ENCODE assay signal across 9 mouse cellular contexts in the genomic region with DNA sequence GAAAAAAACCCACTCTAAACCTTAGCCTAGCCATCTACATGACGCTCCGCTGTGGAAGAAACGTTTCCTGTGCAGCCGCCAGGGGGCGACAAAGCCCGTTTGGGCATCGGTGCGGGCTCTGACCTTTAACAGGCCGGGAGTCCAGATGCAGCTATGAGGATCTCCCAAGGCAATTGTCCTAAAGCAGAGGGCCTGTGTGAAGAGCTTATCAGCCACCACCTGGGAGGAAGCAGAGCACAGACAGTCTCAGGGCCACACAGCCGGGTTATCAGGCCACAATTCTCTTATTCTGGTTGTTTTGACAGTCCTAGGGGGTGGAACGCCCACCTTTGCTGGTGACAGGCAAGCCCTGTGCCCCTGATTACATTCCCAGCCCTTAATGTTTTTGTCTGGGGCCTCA. TPM values are rescaled to one million over a fixed set of nuclear protein-coding genes. Genes with fewer than 3 reads are reported as not detected.
DNase-seq lines count a peak whose midpoint lies in the region; ATAC-seq and TF ChIP-seq lines count a peak whose summit lies in the region.
"Had no signal": no experiment of that assay in that cellular context is flagged by ENCODE, and none has a peak within 500 bp of the region (broad histone marks: within the 10 kb centered on the region; RNA-seq: fewer than 3 reads in every experiment).

No protein-coding gene starts in this region.

- DNase-seq in CD4-positive helper T cell, adult 2 months (ENCODE audit: low read depth, low spot score): peak; percentile 80
- peak; percentile 92 for DNase-seq in brain, adult 2 months (ENCODE audit: low read depth, low spot score)
- DNase-seq in fibroblast of lung, adult 2 months (ENCODE audit: low read depth): peak; percentile 65
- DNase-seq in kidney, postnatal 36 days: peak; percentile 84 to 96
- peak; percentile 89 for DNase-seq in stomach, postnatal 0 days (ENCODE audit: low spot score)

- H3K4me2 ChIP-seq in heart, embryonic 15.5 days: no peak overlapping the region
- H3K4me2 ChIP-seq in liver, embryonic 15.5 days: peak overlapping the region; percentile 23
- H3K4me2 ChIP-seq in neural tube, embryonic 12.5 days (replicated peaks): no peak overlapping the region; the same call in 1 of the 2 replicates
- H3K4me2 ChIP-seq in stomach, postnatal 0 days (replicated peaks; ENCODE audit: low read depth): no peak overlapping the region
- H3K4me2 ChIP-seq: embryonic facial prominence, embryonic 13.5 days had no signal

- H3K27me3 ChIP-seq in heart, embryonic 15.5 days: peaks cover 17% of the 10 kb centered on the region
- H3K27me3 ChIP-seq in liver, embryonic 15.5 days: peaks cover 31% of the 10 kb centered on the region
- H3K27me3 ChIP-seq in neural tube, embryonic 12.5 days (replicated peaks): peaks cover 19% of the 10 kb centered on the region
- H3K27me3 ChIP-seq in stomach, postnatal 0 days (ENCODE audit: control insufficient read depth, insufficient read depth, low read length): no peaks in the 10 kb centered on the region

- 8% methylated on average over 11 of the region's 11 CpGs for whole genome bisulfite sequencing in heart, embryonic 15.5 days
- 2% methylated on average over 11 of the region's 11 CpGs for WGBS in liver, embryonic 15.5 days (ENCODE audit: insufficient replicate concordance)
- WGBS in neural tube, embryonic 12.5 days: 7% methylated on average over 11 of the region's 11 CpGs
- WGBS in stomach, postnatal 0 days: 8% methylated on average over 11 of the region's 11 CpGs

- H3K36me3 ChIP-seq in heart, embryonic 15.5 days: no peaks in the 10 kb centered on the region
- no peaks in the 10 kb centered on the region for H3K36me3 ChIP-seq in liver, embryonic 15.5 days (replicated peaks)
- H3K36me3 ChIP-seq in neural tube, embryonic 12.5 days: no peaks in the 10 kb centered on the region
- H3K36me3 ChIP-seq in stomach, postnatal 0 days (ENCODE audit: control insufficient read depth, insufficient read depth, low read length): no peaks in the 10 kb centered on the region
- H3K36me3 ChIP-seq: embryonic facial prominence, embryonic 13.5 days had no signal

- no peaks in the 10 kb centered on the region for H3K9me3 ChIP-seq in heart, embryonic 15.5 days (replicated peaks)
- H3K9me3 ChIP-seq in liver, embryonic 15.5 days (replicated peaks): no peaks in the 10 kb centered on the region
- no peaks in the 10 kb centered on the region for H3K9me3 ChIP-seq in neural tube, embryonic 12.5 days
- no peaks in the 10 kb centered on the region for H3K9me3 ChIP-seq in stomach, postnatal 0 days (ENCODE audit: control insufficient read depth, low read length)
- H3K9me3 ChIP-seq: embryonic facial prominence, embryonic 13.5 days had no signal

- H3K27ac ChIP-seq in heart, embryonic 15.5 days: no peak overlapping the region
- H3K27ac ChIP-seq in liver, embryonic 15.5 days (replicated peaks): no peak overlapping the region; the same call in 1 of the 2 replicates
- no peak overlapping the region for H3K27ac ChIP-seq in neural tube, embryonic 12.5 days
- no peak overlapping the region for H3K27ac ChIP-seq in stomach, postnatal 0 days (replicated peaks)
- H3K27ac ChIP-seq: embryonic facial prominence, embryonic 13.5 days had no signal

- no peak overlapping the region for H3K9ac ChIP-seq in heart, embryonic 15.5 days
- no peak overlapping the region for H3K9ac ChIP-seq in liver, embryonic 15.5 days
- no peak overlapping the region for H3K9ac ChIP-seq in neural tube, embryonic 12.5 days
- no peak overlapping the region for H3K9ac ChIP-seq in stomach, postnatal 0 days (ENCODE audit: low read length)
- H3K9ac ChIP-seq: embryonic facial prominence, embryonic 13.5 days had no signal

- peak; percentile 81 for ATAC-seq in heart, embryonic 15.5 days (replicated peaks; ENCODE audit: insufficient number of reproducible peaks, insufficient read depth, low FRiP score, low read depth)
- ATAC-seq in liver, embryonic 15.5 days (ENCODE audit: insufficient read depth): peak; percentile 91
- peak; percentile 49; the same call in 1 of the 2 replicates for ATAC-seq in neural tube, embryonic 12.5 days (ENCODE audit: low FRiP score, low read depth)
- peak; percentile 75 for ATAC-seq in stomach, postnatal 0 days (ENCODE audit: low FRiP score, low TSS enrichment)

- H3K4me3 ChIP-seq in heart, embryonic 15.5 days: no peak overlapping the region
- H3K4me3 ChIP-seq in liver, embryonic 15.5 days (replicated peaks): no peak overlapping the region
- H3K4me3 ChIP-seq in neural tube, embryonic 12.5 days: no peak overlapping the region
- H3K4me3 ChIP-seq in stomach, postnatal 0 days (ENCODE audit: low read depth, low read length): no peak overlapping the region
- H3K4me3 ChIP-seq: embryonic facial prominence, embryonic 13.5 days had no signal

- H3K4me1 ChIP-seq in heart, embryonic 15.5 days (replicated peaks): peaks cover 6% of the 10 kb centered on the region
- H3K4me1 ChIP-seq in liver, embryonic 15.5 days (replicated peaks): peaks cover 36% of the 10 kb centered on the region
- peaks cover 6% of the 10 kb centered on the region; the same call in 1 of the 2 replicates for H3K4me1 ChIP-seq in neural tube, embryonic 12.5 days
- H3K4me1 ChIP-seq in stomach, postnatal 0 days (replicated peaks; ENCODE audit: control insufficient read depth, insufficient read depth): no peaks in the 10 kb centered on the region

- peak; percentile 97 for TF ChIP-seq CTCF in stomach, postnatal 0 days (IDR thresholded peaks at IDR 0.05; ENCODE audit: low read depth)

- TF ChIP-seq EP300 in stomach, postnatal 0 days (optimal IDR thresholded peaks at IDR 0.05): no peak

RNA-seq across cellular contexts. Expression of a gene that starts 1.3 kb away (rescaled TPM):
- polyA plus RNA-seq in heart, embryonic 15.5 days (2015; fragmentation: Nextera tagmentation; extraction: Ambion mirVana): 1.8 and 6.9 TPM in 2 replicates
- polyA plus RNA-seq in liver, embryonic 15.5 days (2015; fragmentation: Nextera tagmentation; extraction: Ambion mirVana): 0.28 and 0.68 TPM in 2 replicates
- 0.65 and 1.3 TPM in 2 replicates for polyA plus RNA-seq in neural tube, embryonic 12.5 days (2016; fragmentation: Nextera tagmentation; extraction: Ambion mirVana)
- polyA plus RNA-seq in stomach, postnatal 0 days (2015; fragmentation: Nextera tagmentation; extraction: Ambion mirVana): 84.9 and 90.6 TPM in 2 replicates

RNA-seq across cellular contexts. Expression of a gene that starts 7.1 kb away (rescaled TPM):
- polyA plus RNA-seq in heart, embryonic 15.5 days (2015; fragmentation: Nextera tagmentation; extraction: Ambion mirVana): 56.8 and 81.4 TPM in 2 replicates
- polyA plus RNA-seq in liver, embryonic 15.5 days (2015; fragmentation: Nextera tagmentation; extraction: Ambion mirVana): 16.7 and 17.6 TPM in 2 replicates
- 78.4 and 85.2 TPM in 2 replicates for polyA plus RNA-seq in neural tube, embryonic 12.5 days (2016; fragmentation: Nextera tagmentation; extraction: Ambion mirVana)
- polyA plus RNA-seq in stomach, postnatal 0 days (2015; fragmentation: Nextera tagmentation; extraction: Ambion mirVana): 55.2 and 62.6 TPM in 2 replicates

RNA-seq across cellular contexts. Expression of a gene that starts 22.2 kb away (rescaled TPM):
- 88.6 and 96.4 TPM in 2 replicates for polyA plus RNA-seq in heart, embryonic 15.5 days (2015; fragmentation: Nextera tagmentation; extraction: Ambion mirVana)
- polyA plus RNA-seq in liver, embryonic 15.5 days (2015; fragmentation: Nextera tagmentation; extraction: Ambion mirVana): 129 and 144 TPM in 2 replicates
- 94.6 and 96.1 TPM in 2 replicates for polyA plus RNA-seq in neural tube, embryonic 12.5 days (2016; fragmentation: Nextera tagmentation; extraction: Ambion mirVana)
- 23.1 and 28.0 TPM in 2 replicates for polyA plus RNA-seq in stomach, postnatal 0 days (2015; fragmentation: Nextera tagmentation; extraction: Ambion mirVana)

RNA-seq across cellular contexts. Expression of a gene that starts 25.6 kb away (rescaled TPM):
- polyA plus RNA-seq in heart, embryonic 15.5 days (2015; fragmentation: Nextera tagmentation; extraction: Ambion mirVana): 10.4 and 12.5 TPM in 2 replicates
- polyA plus RNA-seq in liver, embryonic 15.5 days (2015; fragmentation: Nextera tagmentation; extraction: Ambion mirVana): 6.0 and 6.7 TPM in 2 replicates
- polyA plus RNA-seq in neural tube, embryonic 12.5 days (2016; fragmentation: Nextera tagmentation; extraction: Ambion mirVana): 18.0 and 25.2 TPM in 2 replicates
- polyA plus RNA-seq in stomach, postnatal 0 days (2015; fragmentation: Nextera tagmentation; extraction: Ambion mirVana): 6.7 and 7.9 TPM in 2 replicates

RNA-seq across cellular contexts. Expression of a gene that starts 48.3 kb away (rescaled TPM):
- 48.5 and 50.9 TPM in 2 replicates for polyA plus RNA-seq in heart, embryonic 15.5 days (2015; fragmentation: Nextera tagmentation; extraction: Ambion mirVana)
- 97.2 and 118 TPM in 2 replicates for polyA plus RNA-seq in liver, embryonic 15.5 days (2015; fragmentation: Nextera tagmentation; extraction: Ambion mirVana)
- polyA plus RNA-seq in neural tube, embryonic 12.5 days (2016; fragmentation: Nextera tagmentation; extraction: Ambion mirVana): 57.4 and 57.6 TPM in 2 replicates
- 38.6 and 41.7 TPM in 2 replicates for polyA plus RNA-seq in stomach, postnatal 0 days (2015; fragmentation: Nextera tagmentation; extraction: Ambion mirVana)

Comparison
In these comparisons a context has a peak if more than half of its experiments do, and no peak if none do; other contexts are left out.
1. RNA of a gene that starts 1.3 kb away (polyA plus RNA-seq): 84.9 to 90.6 TPM in stomach, postnatal 0 days; 1.8 to 6.9 TPM in heart, embryonic 15.5 days, 0.65 to 1.3 TPM in neural tube, embryonic 12.5 days and 0.28 to 0.68 TPM in liver, embryonic 15.5 days; every median in the first group is over 10 times any median in the second.
2. Peak in every context shown above with its lines, with median percentiles within 50 percentile points of each other: DNase-seq and ATAC-seq.